Mouse (Mus musculus) heart, embryonic 10.5 days (tissue): ENCODE measurements around the gene Abcc9. TPM values are rescaled to one million over a fixed set of nuclear protein-coding genes. Genes with fewer than 3 reads are reported as not detected.

Experiments
- DNase-seq: peaks from one replicate; pipeline ENCODE4 v3.0.0-alpha.2; 2017; ENCODE audit warnings: low spot score
- H3K27ac ChIP-seq: fragments of 300-500 bp; sonication (generic); 2 replicates; pipeline ENCODE4 v1.5.1; 2016; ENCODE audit warnings: mild to moderate bottlenecking
- H3K27me3 ChIP-seq: fragments of 300-500 bp; sonication (generic); 2 replicates; pipeline ENCODE4 v1.6.1; 2016; ENCODE audit warnings: mild to moderate bottlenecking; ENCODE audit not compliant: poor library complexity, insufficient read depth, severe bottlenecking
- H3K36me3 ChIP-seq: fragments of 300-500 bp; sonication (generic); 2 replicates; pipeline ENCODE4 v1.6.1; 2016; ENCODE audit warnings: mild to moderate bottlenecking, moderate library complexity
- H3K4me1 ChIP-seq: fragments of 300-500 bp; sonication (generic); 2 replicates; pipeline ENCODE4 v1.6.1; 2016; ENCODE audit warnings: mild to moderate bottlenecking
- H3K4me3 ChIP-seq: fragments of 300-500 bp; sonication (generic); 2 replicates; pipeline ENCODE4 v1.5.1; 2016; ENCODE audit warnings: mild to moderate bottlenecking, moderate library complexity
- H3K9me3 ChIP-seq: fragments of 300-500 bp; sonication (generic); 2 replicates; pipeline ENCODE4 v1.6.1; 2016; ENCODE audit warnings: mild to moderate bottlenecking, moderate library complexity
- WGBS: fragments of 180-500 bp; shearing (Covaris S2); methylation state at CpG from one replicate; pipeline ENCODE4 v1.1.7; 2016; 5-methylcytosine and 5-hydroxymethylcytosine counted together
- polyA plus RNA-seq: library from polyadenylated mRNA; unstranded; fragments of >200 nt; fragmentation: Nextera tagmentation; extraction: Ambion mirVana; gene quantifications from 2 replicates; pipeline ENCODE4 v1.2.1, GENCODE M21; 2016

The Abcc9 gene
- polyA plus RNA-seq, 1 experiment from 2014 or later = 11.2 TPM

GRCm38 (mm10) chr6:142645474-142645873 lies 56.6 kb downstream of the Abcc9 start:
- WGBS = 71% methylated on average over 7 of the region's 7 CpGs
- Histone ChIP-seq H3K36me3 (peaks cover 29% of the 10 kb centered on the region; the same call in 1 of the 2 replicates), H3K27ac (no peak overlapping the region), H3K4me1 (no peaks in the 10 kb centered on the region), H3K4me3 (no peak overlapping the region), H3K27me3 (no peaks in the 10 kb centered on the region), H3K9me3 (no peaks in the 10 kb centered on the region)
- no peak for DNase-seq

GRCm38 (mm10) chr6:142639301-142639700 lies 62.8 kb downstream of the Abcc9 start:
- no peak for DNase-seq
- H3K27ac ChIP-seq = no peak overlapping the region
- H3K4me1 ChIP-seq = 0 out of 2 replicates have a peak, but pooled peaks cover 4% of the 10 kb centered on the region
- no peak overlapping the region for H3K4me3 ChIP-seq
- WGBS = 81% methylated on average over 10 of the region's 10 CpGs
- no peaks in the 10 kb centered on the region for H3K27me3 ChIP-seq
- H3K9me3 ChIP-seq = no peaks in the 10 kb centered on the region
- peaks cover 30% of the 10 kb centered on the region for H3K36me3 ChIP-seq

DNA sequence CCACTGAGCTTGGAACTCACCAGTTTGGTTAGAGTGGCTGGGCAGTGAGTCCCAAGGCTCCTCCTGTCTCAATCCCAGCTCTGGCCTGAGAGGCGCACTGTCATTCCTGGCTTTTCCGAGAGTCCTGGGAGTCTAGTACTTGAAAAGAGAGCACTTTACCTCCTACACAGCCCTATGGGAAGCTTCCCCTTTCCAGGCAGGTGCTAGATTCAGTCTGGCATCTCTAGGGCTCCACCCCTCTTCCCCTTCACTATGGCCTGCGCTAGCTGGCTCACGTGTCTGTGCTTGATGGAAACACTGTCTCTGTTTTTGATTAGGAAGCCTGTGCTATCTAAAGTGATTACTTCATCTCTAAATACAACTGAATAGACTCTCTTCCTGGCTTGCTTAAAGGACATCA lies 66.5 kb downstream of the Abcc9 start:
- peaks cover 28% of the 10 kb centered on the region for H3K36me3 ChIP-seq
- H3K9me3 ChIP-seq = no peaks in the 10 kb centered on the region
- DNase-seq = no peak
- WGBS = 38% methylated on average over 4 of the region's 4 CpGs
- no peak overlapping the region for H3K4me3 ChIP-seq
- no peak overlapping the region for H3K27ac ChIP-seq
- 0 out of 2 replicates have a peak, but pooled peaks cover 4% of the 10 kb centered on the region for H3K4me1 ChIP-seq
- H3K27me3 ChIP-seq = no peaks in the 10 kb centered on the region

- no peak for DNase-seq
- 0 out of 2 replicates have a peak, but pooled peaks cover 4% of the 10 kb centered on the region for H3K4me1 ChIP-seq
- H3K4me3 ChIP-seq = no peak overlapping the region
- no peak overlapping the region for H3K27ac ChIP-seq
- no peaks in the 10 kb centered on the region for H3K27me3 ChIP-seq
- H3K36me3 ChIP-seq = peaks cover 28% of the 10 kb centered on the region
- no peaks in the 10 kb centered on the region for H3K9me3 ChIP-seq
Observed at GRCm38 (mm10) chr6:142635185-142635583, 66.9 kb downstream of the Abcc9 start.

GRCm38 (mm10) chr6:142634530-142635184 lies 67.5 kb downstream of the Abcc9 start:
- 71% methylated on average over 10 of the region's 10 CpGs for WGBS
- DNase-seq = no peak
- no peaks in the 10 kb centered on the region for H3K9me3 ChIP-seq
- no peaks in the 10 kb centered on the region for H3K27me3 ChIP-seq
- 0 out of 2 replicates have a peak, but pooled peaks cover 4% of the 10 kb centered on the region for H3K4me1 ChIP-seq
- no peak overlapping the region for H3K4me3 ChIP-seq
- H3K36me3 ChIP-seq = peaks cover 29% of the 10 kb centered on the region
- no peak overlapping the region for H3K27ac ChIP-seq

- no peak for DNase-seq
- H3K27me3 ChIP-seq = no peaks in the 10 kb centered on the region
- H3K4me3 ChIP-seq = no peak overlapping the region
- peaks cover 51% of the 10 kb centered on the region for H3K36me3 ChIP-seq
- H3K9me3 ChIP-seq = no peaks in the 10 kb centered on the region; the same call in 1 of the 2 replicates
- WGBS = 72% methylated on average over 6 of the region's 6 CpGs
- H3K27ac ChIP-seq = no peak overlapping the region
- H3K4me1 ChIP-seq = 0 out of 2 replicates have a peak, but pooled peaks cover 2% of the 10 kb centered on the region
Observed at GRCm38 (mm10) chr6:142623351-142623750, 78.8 kb downstream of the Abcc9 start.

GRCm38 (mm10) chr6:142616659-142617058 lies 85.5 kb downstream of the Abcc9 start:
- Histone ChIP-seq H3K4me3 (no peak overlapping the region), H3K9me3 (no peaks in the 10 kb centered on the region), H3K27ac (no peak overlapping the region), H3K36me3 (peaks cover 33% of the 10 kb centered on the region; the same call in 1 of the 2 replicates), H3K4me1 (no peaks in the 10 kb centered on the region), H3K27me3 (no peaks in the 10 kb centered on the region)
- no peak for DNase-seq
- WGBS = 31% methylated on average over 3 of the region's 3 CpGs

DNA sequence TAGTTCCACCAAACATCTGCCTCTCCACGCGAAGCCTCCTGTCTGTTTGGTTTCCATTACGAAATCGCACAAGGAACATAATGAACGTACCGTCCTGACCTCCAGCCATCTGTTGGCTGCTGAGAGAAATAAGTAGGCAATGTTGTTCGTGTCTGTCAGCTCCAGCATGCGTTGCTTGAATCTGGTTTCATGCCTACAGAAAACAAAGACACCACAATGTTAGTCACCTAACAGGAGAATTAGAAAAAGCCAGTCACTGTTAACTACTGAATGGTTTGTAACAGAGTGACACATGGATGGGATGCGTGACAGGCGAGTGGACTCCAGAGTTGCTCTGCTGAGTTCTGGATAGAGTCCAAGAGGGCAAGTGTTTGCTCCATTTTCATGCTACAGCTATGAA lies 87.8 kb downstream of the Abcc9 start:
- Histone ChIP-seq H3K9me3 (no peaks in the 10 kb centered on the region), H3K27me3 (no peaks in the 10 kb centered on the region), H3K4me3 (no peak overlapping the region), H3K36me3 (peaks cover 26% of the 10 kb centered on the region; the same call in 1 of the 2 replicates), H3K27ac (no peak overlapping the region), H3K4me1 (peaks cover 7% of the 10 kb centered on the region; the same call in 1 of the 2 replicates)
- 88% methylated on average over 10 of the region's 10 CpGs for WGBS
- no peak for DNase-seq

DNA sequence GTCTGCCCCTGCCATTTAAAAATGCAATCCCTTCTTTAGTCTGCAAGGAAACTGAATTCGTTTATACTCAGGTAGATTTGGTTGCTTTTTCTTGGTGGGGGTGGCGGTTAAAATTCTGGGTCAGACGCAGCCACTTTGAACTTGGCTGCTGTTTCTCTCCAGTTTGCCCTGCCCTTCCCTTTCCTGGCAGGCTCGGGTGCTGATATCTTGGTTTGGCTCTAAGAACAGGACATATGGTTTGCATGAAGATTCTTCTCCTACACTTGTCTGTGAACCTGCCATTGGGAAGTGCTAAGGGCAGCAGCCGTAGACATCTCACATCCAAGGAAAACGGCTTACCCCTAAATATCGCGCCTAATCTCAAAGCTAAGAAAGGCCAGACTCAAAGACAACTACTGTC lies 89.7 kb downstream of the Abcc9 start:
- no peaks in the 10 kb centered on the region for H3K9me3 ChIP-seq
- peaks cover 18% of the 10 kb centered on the region; the same call in 1 of the 2 replicates for H3K36me3 ChIP-seq
- WGBS = 77% methylated on average over 8 of the region's 8 CpGs
- peaks cover 10% of the 10 kb centered on the region; the same call in 1 of the 2 replicates for H3K4me1 ChIP-seq
- no peak overlapping the region for H3K4me3 ChIP-seq
- H3K27me3 ChIP-seq = no peaks in the 10 kb centered on the region
- no peak overlapping the region for H3K27ac ChIP-seq
- no peak for DNase-seq

DNA sequence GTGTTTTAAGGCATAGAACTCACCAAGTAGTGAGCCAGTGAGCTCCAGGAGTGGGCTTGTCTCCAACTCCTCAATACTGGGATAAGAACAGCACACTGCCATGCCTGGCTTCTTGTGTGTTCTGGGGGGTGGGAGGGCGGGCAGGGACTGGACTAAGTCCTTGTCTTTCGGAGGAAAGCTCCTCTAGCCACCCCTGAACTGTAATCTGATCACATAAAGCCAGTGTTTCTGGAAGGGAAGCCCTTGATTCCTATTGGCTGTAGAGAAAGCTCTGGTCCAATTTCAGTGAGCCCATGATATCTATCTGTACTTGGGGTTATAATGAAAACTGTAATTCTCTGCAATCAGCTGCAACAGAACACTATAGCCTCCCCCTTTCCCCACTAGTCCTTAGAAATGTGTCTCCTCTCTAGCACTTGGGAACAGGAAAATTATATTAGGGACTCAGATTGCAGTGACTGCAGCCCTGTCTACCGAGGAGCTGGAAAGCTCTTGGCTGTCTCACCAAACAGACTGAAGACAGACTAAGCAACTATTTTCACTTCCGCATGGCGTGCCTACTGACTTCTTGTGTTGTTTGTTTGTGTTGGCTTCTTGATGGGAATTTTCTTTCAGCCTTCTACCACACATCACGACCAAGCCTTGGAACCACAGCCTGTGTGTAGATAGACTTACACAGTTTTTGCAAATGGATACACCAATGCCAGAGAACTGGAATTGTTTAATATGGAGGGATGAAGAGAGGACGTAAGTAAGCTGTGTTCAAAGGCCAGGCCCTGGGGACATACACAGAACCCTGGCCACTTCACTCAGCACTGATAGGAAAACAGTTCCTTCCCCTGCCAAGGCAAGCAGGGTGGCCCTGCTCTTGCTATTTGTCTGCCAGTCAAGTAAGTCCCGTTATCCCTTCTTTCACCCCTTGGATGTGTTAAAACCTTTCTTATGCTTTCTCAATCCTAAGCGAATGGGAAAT lies 92.4 kb downstream of the Abcc9 start:
- Histone ChIP-seq H3K27me3 (no peaks in the 10 kb centered on the region), H3K4me3 (no peak overlapping the region), H3K27ac (0 out of 2 replicates have a peak overlapping the region, but pooled peaks have one; percentile 8), H3K36me3 (peaks cover 20% of the 10 kb centered on the region; the same call in 1 of the 2 replicates), H3K4me1 (peaks cover 14% of the 10 kb centered on the region; the same call in 1 of the 2 replicates), H3K9me3 (no peaks in the 10 kb centered on the region)
- 61% methylated on average over 9 of the region's 9 CpGs for WGBS
- no peak for DNase-seq

DNA sequence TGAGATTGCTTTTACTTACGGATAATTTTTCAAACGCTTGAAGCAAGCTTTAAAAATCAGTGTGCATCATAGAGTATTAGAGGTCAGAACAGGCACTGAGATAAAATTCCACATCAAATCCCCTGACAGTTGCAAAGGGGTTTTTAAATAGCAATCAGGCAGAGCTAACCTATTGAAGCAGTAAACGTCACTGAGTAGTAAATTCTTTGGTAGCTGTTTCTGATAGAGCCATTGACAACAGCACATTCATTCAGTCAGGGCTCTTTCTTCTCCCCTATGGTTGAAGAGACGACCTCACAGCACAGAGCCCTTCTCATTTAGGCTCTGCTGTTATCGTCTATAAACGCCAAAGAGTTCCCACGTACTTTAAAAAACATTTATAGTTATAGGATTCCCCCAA lies 95.0 kb downstream of the Abcc9 start:
- peak overlapping the region; percentile 16; the same call in 1 of the 2 replicates for H3K27ac ChIP-seq
- no peak overlapping the region for H3K4me3 ChIP-seq
- DNase-seq = no peak
- H3K4me1 ChIP-seq = peaks cover 14% of the 10 kb centered on the region; the same call in 1 of the 2 replicates
- no peaks in the 10 kb centered on the region for H3K27me3 ChIP-seq
- peaks cover 16% of the 10 kb centered on the region; the same call in 1 of the 2 replicates for H3K36me3 ChIP-seq
- H3K9me3 ChIP-seq = no peaks in the 10 kb centered on the region
- 53% methylated on average over 7 of the region's 7 CpGs for WGBS

DNA sequence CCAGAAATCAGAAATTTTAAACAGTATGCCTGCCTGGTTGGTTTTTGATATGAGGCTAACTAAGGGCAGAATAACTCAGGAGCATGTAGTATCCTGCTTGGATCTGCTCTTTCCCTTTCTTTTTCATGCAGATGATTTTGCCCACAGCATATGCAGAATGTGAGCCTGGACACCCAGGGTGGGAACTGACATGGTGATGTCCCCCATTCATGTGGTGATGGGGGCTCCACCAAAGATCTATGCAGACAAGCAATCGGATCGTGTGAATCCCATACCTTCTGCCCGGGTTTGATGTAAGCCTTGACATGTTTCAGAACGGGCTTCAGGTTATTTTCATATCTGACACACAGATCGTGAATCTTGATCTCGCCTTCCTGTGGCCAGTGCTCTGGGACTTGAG lies 99.3 kb downstream of the Abcc9 start:
- DNase-seq = no peak
- H3K4me1 ChIP-seq = peaks cover 4% of the 10 kb centered on the region; the same call in 1 of the 2 replicates
- H3K9me3 ChIP-seq = no peaks in the 10 kb centered on the region
- no peak overlapping the region for H3K27ac ChIP-seq
- H3K36me3 ChIP-seq = peaks cover 34% of the 10 kb centered on the region
- no peak overlapping the region for H3K4me3 ChIP-seq
- no peaks in the 10 kb centered on the region for H3K27me3 ChIP-seq
- WGBS = 76% methylated on average over 6 of the region's 6 CpGs

DNA sequence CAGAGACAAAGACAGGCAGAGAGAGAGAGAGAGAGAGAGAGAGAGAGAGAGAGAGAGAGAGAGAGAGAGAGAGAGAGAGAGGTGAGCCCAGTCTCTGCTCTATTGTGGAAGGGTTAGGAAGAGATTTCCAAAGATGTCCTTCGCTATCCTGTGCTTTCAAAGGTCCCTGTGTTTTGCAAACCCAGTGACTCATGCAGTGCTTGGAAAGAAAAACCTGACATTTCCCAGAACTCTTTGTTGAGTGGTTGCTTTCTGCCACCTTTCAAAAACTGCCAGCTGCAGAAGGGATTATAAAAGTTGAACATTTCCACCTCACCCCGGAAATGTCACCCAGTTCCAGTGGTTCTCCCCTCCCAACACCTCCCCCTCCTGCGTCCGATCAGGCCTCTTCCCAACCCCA lies 123.3 kb downstream of the Abcc9 start:
- Histone ChIP-seq H3K36me3 (no peaks in the 10 kb centered on the region), H3K27ac (no peak overlapping the region), H3K4me1 (no peaks in the 10 kb centered on the region), H3K4me3 (no peak overlapping the region), H3K27me3 (peaks cover 11% of the 10 kb centered on the region; the same call in 1 of the 2 replicates), H3K9me3 (no peaks in the 10 kb centered on the region)
- no peak for DNase-seq
- WGBS = 68% methylated on average over 4 of the region's 4 CpGs
